Mouse (Mus musculus) kidney, adult 11 months (tissue): Measurements from ENCODE around the gene Pon1.

Experiments used
- DNase-seq: peaks from one replicate; pipeline ENCODE4 v3.0.0; 2022

Pon1 gene

GRCm38 (mm10) chr6:5174179-5174812, 19.4 kb downstream of the Pon1 start:
- no peak for DNase-seq

DNA sequence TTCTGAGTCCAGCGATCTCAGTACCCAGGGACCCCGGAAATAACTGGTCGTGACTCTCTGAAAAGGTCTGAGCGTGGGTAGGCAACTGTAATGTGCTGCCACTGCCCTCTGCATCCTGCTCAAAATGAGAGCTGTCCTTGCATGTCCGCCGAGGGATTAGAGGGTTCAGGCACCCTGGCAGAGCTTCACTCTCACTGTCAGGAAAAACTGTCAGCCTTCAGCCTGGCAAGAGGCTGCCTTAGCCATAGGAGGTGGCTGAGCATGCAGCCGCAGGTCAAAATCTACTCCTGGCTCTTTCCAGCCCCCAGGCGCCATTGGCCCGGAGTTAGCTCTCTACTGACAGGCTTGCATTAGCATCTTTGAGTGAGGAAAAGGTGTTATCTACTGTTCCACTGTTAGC, 21.2 kb downstream of the Pon1 start:
- DNase-seq = no peak

DNA sequence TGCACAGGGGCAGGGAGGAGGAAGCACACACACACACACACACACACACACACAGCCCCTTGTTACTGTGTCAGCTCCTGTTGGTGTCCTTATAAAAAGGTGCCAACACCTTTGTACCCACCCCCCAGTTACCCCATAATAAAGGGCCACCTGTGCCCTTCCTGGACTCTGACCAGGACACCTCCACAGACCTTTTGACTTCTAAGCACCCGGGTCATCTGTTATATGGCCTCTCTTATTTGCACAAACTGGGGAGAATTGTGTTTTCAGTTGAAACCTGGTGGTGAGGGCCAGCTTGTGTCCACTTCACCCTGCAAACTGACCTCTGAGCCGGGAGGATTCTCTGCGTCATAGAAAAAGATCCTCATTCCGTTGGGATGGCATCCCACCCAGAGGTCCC, 22.3 kb downstream of the Pon1 start:
- no peak for DNase-seq

DNA sequence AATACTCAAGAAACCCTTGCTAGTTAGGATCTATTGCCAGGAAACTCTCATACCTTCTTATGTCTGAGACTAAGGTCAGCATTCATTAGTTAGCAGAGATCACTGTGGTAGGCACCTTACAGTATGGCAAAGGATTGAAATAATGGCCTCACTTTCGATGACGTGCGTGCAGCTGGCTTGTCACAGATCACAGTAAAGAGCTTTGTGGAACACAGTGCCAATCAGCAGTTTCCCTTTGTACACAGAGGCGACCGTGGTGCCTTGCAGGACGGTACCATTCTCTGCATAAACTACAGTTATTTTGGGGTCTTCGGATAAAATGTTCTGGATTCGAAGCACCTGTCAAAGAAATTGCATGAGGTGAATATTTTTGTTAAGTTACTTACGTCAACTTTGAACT, 25.6 kb downstream of the Pon1 start:
- DNase-seq = no peak

- DNase-seq = no peak
These were observed 26.6 kb downstream of the Pon1 start for GRCm38 (mm10) chr6:5167051-5167677.

DNA sequence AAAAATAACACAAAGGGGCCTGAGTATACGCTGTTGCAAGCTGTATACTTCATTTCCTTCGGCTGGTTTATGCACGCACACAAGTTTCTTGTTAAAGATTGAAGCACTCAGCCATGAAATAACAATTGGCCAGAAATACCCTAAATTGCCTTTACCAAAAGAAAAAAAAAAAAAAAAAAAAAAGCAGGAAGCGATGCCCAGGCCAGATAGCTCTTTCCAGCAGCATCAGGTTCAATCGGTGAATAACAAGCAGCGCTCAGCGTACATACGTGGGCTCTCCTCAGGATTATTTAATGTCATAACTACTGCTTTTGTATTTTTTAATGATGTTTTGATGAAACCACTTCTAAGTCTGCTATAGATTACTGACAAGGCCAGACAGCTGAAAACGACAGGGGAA, 28.9 kb downstream of the Pon1 start:
- DNase-seq = no peak

DNA sequence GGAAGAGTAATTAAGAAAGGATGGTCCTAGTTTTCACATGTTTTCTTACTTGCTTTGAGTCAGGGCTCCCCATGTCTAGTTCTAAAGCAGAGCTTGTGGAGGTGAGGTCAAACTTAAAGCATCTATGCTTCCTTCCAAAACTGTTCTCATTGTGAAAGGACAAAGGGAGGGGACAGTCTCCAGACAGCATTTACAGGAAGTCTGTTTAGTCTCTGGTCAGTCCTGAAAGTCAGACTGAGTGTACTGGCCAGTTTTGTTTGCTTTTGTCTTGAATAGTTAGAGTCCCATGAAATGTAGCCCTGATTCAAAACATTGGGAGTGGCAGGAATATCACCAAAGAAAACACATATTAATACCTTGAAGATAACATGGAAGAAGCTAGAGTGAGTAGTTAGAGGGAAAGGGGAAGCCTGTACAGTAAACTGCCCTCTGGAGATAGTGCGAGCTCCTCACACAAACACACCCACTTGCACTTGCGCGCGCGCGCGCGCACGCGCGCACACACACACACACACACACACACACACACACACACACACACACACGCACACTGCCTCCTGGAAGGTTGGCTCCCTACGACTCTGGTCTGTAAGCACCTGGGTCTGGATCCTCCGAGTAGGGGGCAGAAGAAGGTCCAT, 30.1 kb downstream of the Pon1 start:
- no peak for DNase-seq

- no peak for DNase-seq
These were observed 31.7 kb downstream of the Pon1 start for GRCm38 (mm10) chr6:5162052-5162451.

GRCm38 (mm10) chr6:5159385-5159791, 34.4 kb downstream of the Pon1 start:
- DNase-seq = no peak

DNA sequence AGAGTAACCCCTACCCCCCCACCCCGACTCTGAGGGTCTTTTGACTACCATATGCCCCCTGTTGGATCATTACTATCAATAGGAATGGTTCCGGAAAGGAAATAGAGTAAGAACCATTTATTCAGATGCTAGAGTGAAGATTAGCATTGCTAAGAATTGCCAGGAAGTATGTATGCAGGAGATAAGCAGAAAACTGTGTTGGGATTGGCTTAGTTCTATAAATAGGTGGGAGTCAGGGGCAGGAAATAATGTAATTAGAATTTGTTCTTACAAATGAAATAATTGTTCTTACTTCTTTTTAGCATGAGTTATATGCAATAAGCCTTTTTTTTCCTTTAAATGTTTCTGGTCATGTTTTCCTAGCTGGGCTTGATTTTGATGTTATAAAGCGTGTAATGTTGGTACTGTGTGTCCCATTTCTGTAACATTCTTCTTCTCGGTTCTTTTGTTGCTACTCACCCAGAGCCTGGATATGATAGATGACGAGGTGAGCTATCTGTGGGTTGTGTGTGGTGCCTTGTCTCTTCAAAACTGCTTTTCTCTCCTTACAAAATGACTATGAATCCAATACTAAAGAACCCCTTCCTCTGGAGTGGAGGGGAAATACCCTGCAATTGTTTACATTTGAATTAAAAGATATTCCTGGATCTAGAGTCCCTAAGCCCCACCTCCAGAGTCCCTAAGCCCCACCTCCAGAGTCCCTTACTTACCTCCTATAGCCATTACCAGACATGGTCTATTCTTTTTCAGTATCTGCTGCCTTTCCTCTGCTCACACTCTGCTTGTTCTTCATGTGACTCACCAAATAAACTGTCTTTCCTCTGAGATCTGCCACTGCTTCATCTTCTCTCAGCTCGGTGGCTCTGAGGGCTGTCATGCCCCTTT, 37.0 kb downstream of the Pon1 start:
- no peak for DNase-seq

DNA sequence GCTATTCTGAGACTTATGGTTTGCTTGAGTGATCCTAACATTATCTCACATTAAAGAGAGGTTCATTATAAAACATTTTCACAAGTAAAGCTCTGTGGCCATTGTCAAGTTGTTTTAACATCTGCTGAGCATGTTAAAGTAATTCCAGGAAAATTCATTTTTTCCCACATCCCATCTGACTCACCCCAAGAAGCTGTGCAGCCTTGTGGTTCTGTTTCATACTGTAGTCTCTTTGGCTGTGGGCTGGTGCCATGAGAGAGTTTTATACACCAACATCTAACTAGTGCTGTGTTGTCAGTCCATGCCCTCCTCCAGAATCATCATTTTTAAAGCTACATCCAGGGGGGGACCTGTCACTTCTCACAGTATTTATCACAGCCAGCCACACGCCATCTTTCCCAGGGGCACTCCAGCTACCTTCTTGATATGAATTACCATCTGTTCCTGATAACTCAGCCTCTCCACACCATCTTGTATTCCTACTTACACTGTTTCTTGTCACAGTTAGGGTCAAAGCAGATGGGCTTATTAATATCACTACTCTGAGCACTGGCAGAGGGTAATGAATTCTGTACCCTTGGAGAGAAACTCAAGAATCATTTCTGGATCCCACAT, 38.3 kb downstream of the Pon1 start:
- no peak for DNase-seq

DNA sequence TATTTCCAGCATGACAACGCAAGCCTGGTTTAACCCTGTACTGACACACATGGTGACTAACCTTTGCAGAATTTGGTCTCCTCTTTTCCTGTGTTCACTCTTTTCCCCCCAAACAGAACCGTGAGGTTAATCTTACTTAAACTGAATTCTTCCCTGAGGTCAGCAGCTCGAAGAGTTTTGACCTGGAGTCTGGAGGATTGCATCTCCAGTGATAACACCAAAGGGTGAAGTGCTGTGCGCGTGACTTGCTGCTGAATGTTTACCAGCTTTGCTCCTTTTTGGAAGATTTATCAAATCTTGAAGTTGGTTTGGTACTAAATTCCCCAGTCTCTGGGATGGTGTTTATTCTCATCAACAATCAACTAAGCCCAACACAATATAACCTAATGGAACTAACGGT, 39.0 kb downstream of the Pon1 start:
- no peak for DNase-seq

- no peak for DNase-seq
These were observed 41.6 kb downstream of the Pon1 start for GRCm38 (mm10) chr6:5152185-5152584.

DNA sequence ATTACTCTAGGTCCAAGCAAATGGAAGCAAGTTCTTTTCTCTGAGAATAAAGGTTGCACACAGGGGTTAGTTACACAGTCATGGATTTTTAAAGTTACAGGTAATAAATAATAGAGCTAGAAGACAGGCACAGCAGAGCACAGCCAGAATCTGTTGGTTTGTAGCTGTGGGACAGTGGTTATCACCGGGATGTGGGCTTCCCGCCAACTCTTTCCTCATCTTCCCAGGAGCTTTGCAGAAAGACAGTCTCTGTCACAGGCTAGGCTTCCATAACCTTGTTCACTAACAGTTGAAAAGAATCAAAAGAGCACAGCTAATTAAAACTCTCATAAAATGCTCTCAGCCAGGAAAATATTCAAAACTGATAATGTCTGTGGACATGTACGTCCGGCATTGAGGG, 42.6 kb downstream of the Pon1 start:
- DNase-seq = no peak

DNA sequence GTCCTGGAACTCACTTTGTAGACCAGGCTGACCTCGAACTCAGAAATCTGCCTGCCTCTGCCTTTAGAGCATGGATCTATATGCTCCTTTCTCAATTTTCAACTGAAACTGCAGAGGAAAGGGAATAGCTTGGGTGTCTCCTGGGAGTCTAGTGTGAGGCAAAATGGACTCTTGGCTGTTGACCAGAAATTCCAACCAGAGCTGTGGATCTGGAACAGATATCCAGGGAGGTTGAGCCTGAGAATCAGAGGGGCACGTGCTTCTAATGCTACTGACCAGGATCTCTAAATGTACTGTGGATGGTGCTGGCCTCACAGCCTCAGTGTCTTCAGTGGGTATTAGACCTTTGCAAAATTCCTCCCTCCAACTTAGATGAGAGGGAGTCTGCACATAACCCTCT, 43.8 kb downstream of the Pon1 start:
- no peak for DNase-seq

GRCm38 (mm10) chr6:5147488-5148142, 46.1 kb downstream of the Pon1 start:
- no peak for DNase-seq

DNA sequence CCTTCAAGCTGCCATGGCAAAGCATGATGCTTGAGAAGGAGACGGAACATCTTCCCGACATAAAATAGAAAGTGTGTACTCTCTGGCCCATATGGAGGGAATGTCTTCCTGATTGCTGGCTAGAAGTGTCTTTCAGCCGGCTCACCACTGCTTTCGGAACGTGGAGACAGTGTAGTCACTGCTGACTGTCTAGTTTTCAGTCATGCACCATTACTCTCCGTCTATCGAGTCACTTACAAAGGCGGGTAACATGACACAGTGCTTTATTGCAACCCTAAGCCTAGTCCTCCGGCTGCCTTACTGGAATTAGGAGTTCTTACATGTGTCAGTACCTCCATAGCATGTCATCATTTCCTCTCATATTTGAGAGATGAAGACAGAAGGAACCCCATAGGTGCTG, 54.1 kb downstream of the Pon1 start:
- DNase-seq = no peak

GRCm38 (mm10) chr6:5138875-5139631, 54.7 kb downstream of the Pon1 start:
- DNase-seq = no peak

DNA sequence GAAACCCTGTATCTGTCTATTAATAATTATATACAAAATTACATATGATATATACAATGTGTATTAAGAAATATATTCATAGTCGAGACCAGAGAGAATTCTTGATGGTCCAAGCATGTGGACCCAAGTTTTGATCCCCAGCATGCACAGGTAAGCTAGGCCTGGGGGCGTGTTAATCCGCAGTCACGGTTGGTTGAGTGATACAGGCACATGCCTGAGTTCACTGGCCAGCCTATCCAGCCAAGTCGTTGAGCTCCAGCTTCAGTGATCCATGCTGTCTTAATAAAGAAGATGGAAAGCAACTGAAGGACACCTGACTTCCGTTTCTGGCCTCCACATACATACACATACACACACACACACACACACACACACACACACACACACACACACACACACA, 57.7 kb downstream of the Pon1 start:
- DNase-seq = no peak

DNA sequence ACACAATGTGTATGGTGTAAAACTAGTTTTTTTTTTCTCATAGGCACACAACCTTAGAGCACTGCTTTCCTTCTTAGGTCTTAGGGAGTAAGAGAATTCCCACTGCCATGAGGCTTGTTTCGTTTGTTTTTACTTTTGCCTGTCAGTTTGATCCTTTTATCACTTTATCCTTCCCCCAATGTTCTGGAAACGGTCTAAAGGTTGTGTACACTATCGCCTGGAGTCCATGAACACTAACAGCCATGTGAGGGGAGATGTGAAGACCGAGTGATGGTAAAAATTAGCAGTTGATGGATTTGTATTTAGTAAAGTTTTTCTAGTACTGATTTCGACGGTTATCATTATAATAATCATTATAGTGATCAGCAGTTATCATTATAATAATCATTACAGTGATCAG, 58.8 kb downstream of the Pon1 start:
- no peak for DNase-seq

DNA sequence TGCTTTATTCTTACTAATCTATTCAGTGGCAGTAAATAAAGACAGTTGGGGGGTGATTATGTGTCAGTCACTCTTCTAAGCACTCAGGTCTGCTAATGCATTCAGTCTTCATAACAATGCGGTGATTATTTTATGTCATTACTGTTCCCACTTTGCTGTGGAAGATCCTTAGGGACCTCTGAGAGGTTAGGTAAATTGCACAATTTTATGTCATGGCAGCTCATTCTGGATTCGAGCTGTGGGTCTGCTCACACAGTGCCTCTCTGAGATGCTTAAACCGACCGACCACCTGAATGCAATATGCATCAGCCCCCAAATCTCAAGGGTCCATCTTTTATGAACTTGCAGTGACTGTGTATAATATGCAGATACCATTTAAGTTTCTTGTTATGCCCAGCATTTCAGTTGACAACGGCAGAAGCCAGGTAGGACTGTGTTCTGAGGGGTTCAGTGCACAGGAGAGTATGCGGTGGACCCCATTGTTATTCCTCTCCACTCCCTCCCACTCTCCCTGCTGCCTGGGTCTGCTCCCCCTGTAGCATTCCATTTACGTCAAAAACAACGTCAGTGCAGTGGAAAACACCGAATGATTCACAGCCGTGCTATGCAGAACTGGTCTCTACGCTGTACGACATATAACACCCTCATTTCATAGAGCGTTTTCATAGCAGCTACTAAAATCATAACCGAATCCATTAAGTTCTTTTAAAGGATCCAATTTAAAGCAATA, 64.2 kb downstream of the Pon1 start:
- no peak for DNase-seq
